Mouse (Mus musculus): Measurements from ENCODE around the gene 1810037I17Rik. TPM values are rescaled to one million over a fixed set of nuclear protein-coding genes. Genes with fewer than 3 reads are reported as not detected.
"Not testable (repeated sequence)": the region's sequence is repeated elsewhere in the genome, so short reads cannot be mapped to it uniquely, and the experiment has no call there.

The 1810037I17Rik gene
- total and polyA plus RNA-seq, 3 experiments = 47.3 to 64.9 TPM; not detected in 1

GRCm38 (mm10) chr3:122932466-122932865 lies 8.5 kb downstream of the 1810037I17Rik start:
- no peaks in the 10 kb centered on the region for H3K27me3 ChIP-seq (ENCODE audit: control insufficient read depth in 1 of 2, insufficient read depth in 2 of 2, low read length in 2 of 2)
- H3K9ac ChIP-seq (ENCODE audit: control insufficient read depth, low read depth, low read length, poor library complexity, severe bottlenecking) = no peak overlapping the region
- no peak overlapping the region for H3K27ac ChIP-seq (ENCODE audit: control insufficient read depth, low read depth, low read length)
- peaks cover 0 to 4% of the 10 kb centered on the region in 2 experiments; a peak in 2 of 4 replicates for H3K36me3 ChIP-seq (ENCODE audit: control insufficient read depth in 1 of 2, insufficient read depth in 2 of 2, low read length in 2 of 2)
- TF ChIP-seq MXI1 (IDR thresholded peaks at IDR 0.05; ENCODE audit: low read depth, low read length) = no peak
- TF ChIP-seq UBTF (IDR thresholded peaks at IDR 0.05; ENCODE audit: borderline replicate concordance, insufficient read depth, low read depth, low read length) = no peak
- no peak for TF ChIP-seq KAT2A (conservative IDR thresholded peaks at IDR 0.05; ENCODE audit: low read depth, low read length)
- no peak for TF ChIP-seq RCOR1 (IDR thresholded peaks at IDR 0.05; ENCODE audit: low read depth, low read length)
- TF ChIP-seq JUND (IDR thresholded peaks at IDR 0.05; ENCODE audit: low read depth, low read length) = no peak
- no peak for TF ChIP-seq USF1 (IDR thresholded peaks at IDR 0.05; ENCODE audit: low read depth, low read length)
- TF ChIP-seq TAL1 (IDR thresholded peaks at IDR 0.05; ENCODE audit: low read length) = no peak
- TF ChIP-seq ZKSCAN1 (IDR thresholded peaks at IDR 0.05; ENCODE audit: low read depth, low read length) = no peak
- no peak for TF ChIP-seq TCF12 (IDR thresholded peaks at IDR 0.05; ENCODE audit: low read depth, low read length)
- TF ChIP-seq CHD1 (IDR thresholded peaks at IDR 0.05; ENCODE audit: low read depth, low read length) = no peak
- no peak for TF ChIP-seq ZMIZ1 (IDR thresholded peaks at IDR 0.05; ENCODE audit: low read depth, low read length)
- no peak for TF ChIP-seq CTCF (IDR thresholded peaks at IDR 0.05 in 2 of 3, conservative IDR thresholded peaks at IDR 0.05 in 1 of 3; ENCODE audit: control insufficient read depth in 1 of 3, insufficient read depth in 1 of 3, low read depth in 2 of 3, low read length in 3 of 3, poor library complexity in 1 of 3, severe bottlenecking in 1 of 3)
- H3K4me1 ChIP-seq (ENCODE audit: control insufficient read depth in 1 of 2, insufficient read depth in 2 of 2, low read length in 2 of 2) = peaks cover 0 to 4% of the 10 kb centered on the region in 2 experiments; a peak in 2 of 4 replicates
- H3K9me3 ChIP-seq (replicated peaks; ENCODE audit: insufficient read depth, low read length) = no peaks in the 10 kb centered on the region
- H3K79me2 ChIP-seq (ENCODE audit: control insufficient read depth, insufficient read depth, low read length, poor library complexity) = no peaks in the 10 kb centered on the region
- no peak for DNase-seq (ENCODE audit: low read depth, low spot score)
- no peak overlapping the region for H3K4me3 ChIP-seq (ENCODE audit: control insufficient read depth in 1 of 2, insufficient read depth in 1 of 2, low read depth in 2 of 2, low read length in 2 of 2)

GRCm38 (mm10) chr3:122937176-122937575 lies 13.2 kb downstream of the 1810037I17Rik start:
- not testable (repeated sequence) for H3K9ac ChIP-seq (ENCODE audit: control insufficient read depth, low read depth, low read length, poor library complexity, severe bottlenecking); H3K27me3 ChIP-seq (ENCODE audit: control insufficient read depth in 1 of 2, insufficient read depth in 2 of 2, low read length in 2 of 2); DNase-seq (ENCODE audit: low read depth, low spot score); H3K79me2 ChIP-seq (ENCODE audit: control insufficient read depth, insufficient read depth, low read length, poor library complexity); H3K4me3 ChIP-seq (ENCODE audit: control insufficient read depth in 1 of 2, insufficient read depth in 1 of 2, low read depth in 2 of 2, low read length in 2 of 2); H3K4me1 ChIP-seq (ENCODE audit: control insufficient read depth in 1 of 2, insufficient read depth in 2 of 2, low read length in 2 of 2); H3K36me3 ChIP-seq (ENCODE audit: control insufficient read depth in 1 of 2, insufficient read depth in 2 of 2, low read length in 2 of 2); H3K27ac ChIP-seq (ENCODE audit: control insufficient read depth, low read depth, low read length); H3K9me3 ChIP-seq (replicated peaks; ENCODE audit: insufficient read depth, low read length)

GRCm38 (mm10) chr3:122939215-122939614 lies 15.2 kb downstream of the 1810037I17Rik start:
- peak; percentile 55 for DNase-seq (ENCODE audit: low read depth, low spot score)
- H3K36me3 ChIP-seq (ENCODE audit: control insufficient read depth in 1 of 2, insufficient read depth in 2 of 2, low read length in 2 of 2) = no peaks in the 10 kb centered on the region
- H3K27ac ChIP-seq (ENCODE audit: control insufficient read depth, low read depth, low read length) = no peak overlapping the region
- H3K27me3 ChIP-seq (ENCODE audit: control insufficient read depth in 1 of 2, insufficient read depth in 2 of 2, low read length in 2 of 2) = no peaks in the 10 kb centered on the region
- no peaks in the 10 kb centered on the region for H3K79me2 ChIP-seq (ENCODE audit: control insufficient read depth, insufficient read depth, low read length, poor library complexity)
- H3K4me3 ChIP-seq (ENCODE audit: control insufficient read depth in 1 of 2, insufficient read depth in 1 of 2, low read depth in 2 of 2, low read length in 2 of 2) = no peak overlapping the region
- H3K9me3 ChIP-seq (replicated peaks; ENCODE audit: insufficient read depth, low read length) = no peaks in the 10 kb centered on the region
- H3K4me1 ChIP-seq (ENCODE audit: control insufficient read depth in 1 of 2, insufficient read depth in 2 of 2, low read length in 2 of 2) = no peaks in the 10 kb centered on the region
- no peak overlapping the region for H3K9ac ChIP-seq (ENCODE audit: control insufficient read depth, low read depth, low read length, poor library complexity, severe bottlenecking)
- TF ChIP-seq NELFE (IDR thresholded peaks at IDR 0.05; ENCODE audit: low read depth, low read length) (no peak), HCFC1 (IDR thresholded peaks at IDR 0.05; ENCODE audit: low read depth, low read length) (no peak), MAZ (IDR thresholded peaks at IDR 0.05; ENCODE audit: low read depth, low read length) (no peak), POLR2A (IDR thresholded peaks at IDR 0.05; ENCODE audit: control insufficient read depth in 1 of 2, insufficient read depth in 1 of 2, low read depth in 1 of 2, low read length in 2 of 2, poor library complexity in 1 of 2) (no peak), SIN3A (IDR thresholded peaks at IDR 0.05; ENCODE audit: low read length) (no peak), TAL1 (IDR thresholded peaks at IDR 0.05; ENCODE audit: low read length) (no peak), NRF1 (IDR thresholded peaks at IDR 0.05; ENCODE audit: insufficient read depth, low read depth, low read length, poor library complexity, severe bottlenecking) (no peak), UBTF (IDR thresholded peaks at IDR 0.05; ENCODE audit: borderline replicate concordance, insufficient read depth, low read depth, low read length) (no peak), USF2 (IDR thresholded peaks at IDR 0.05; ENCODE audit: borderline replicate concordance in 1 of 2, insufficient read depth in 1 of 2, low read depth in 1 of 2, low read length in 2 of 2) (no peak), ZKSCAN1 (IDR thresholded peaks at IDR 0.05; ENCODE audit: low read depth, low read length) (no peak), TBP (IDR thresholded peaks at IDR 0.05; ENCODE audit: low read depth, low read length) (no peak), ZMIZ1 (IDR thresholded peaks at IDR 0.05; ENCODE audit: low read depth, low read length) (no peak), ZC3H11A (IDR thresholded peaks at IDR 0.05; ENCODE audit: low read depth, low read length) (peak; percentile 59), CHD2 (IDR thresholded peaks at IDR 0.05; ENCODE audit: low read length) (no peak), MYC (IDR thresholded peaks at IDR 0.05; ENCODE audit: low read depth, low read length) (no peak), ZNF384 (IDR thresholded peaks at IDR 0.05; ENCODE audit: low read depth, low read length) (no peak), GATA1 (IDR thresholded peaks at IDR 0.05; ENCODE audit: low read depth, low read length) (no peak), RAD21 (IDR thresholded peaks at IDR 0.05; ENCODE audit: low read depth, low read length) (peak; percentile 77), ELF1 (IDR thresholded peaks at IDR 0.05; ENCODE audit: low read depth, low read length) (no peak)

Data from MEL (cell line).